Mouse (Mus musculus) forebrain, embryonic 14.5 days (tissue): ENCODE measurements around the gene Dennd4a. TPM values are rescaled to one million over a fixed set of nuclear protein-coding genes. Genes with fewer than 3 reads are reported as not detected.

Experiments used
- ATAC-seq: fragments of 200-750 bp; cut with Nextera tagmentation; 2 replicates; pipeline ENCODE4 v1.8.0; 2017; ENCODE audit warnings: mild to moderate bottlenecking, moderate library complexity
- DNase-seq: peaks from one replicate; pipeline ENCODE4 v3.0.0-alpha.2; 2015; ENCODE audit warnings: low spot score
- H3K27ac ChIP-seq: fragments of 300-500 bp; sonication (generic); 2 replicates; pipeline ENCODE4 v1.5.1; 2014; ENCODE audit warnings: low read depth, mild to moderate bottlenecking, control low read depth, low read length, moderate library complexity
- H3K27me3 ChIP-seq: fragments of 300-500 bp; sonication (generic); replicated peaks from 2 replicates; pipeline ENCODE4 v1.6.1; 2014; ENCODE audit warnings: low read length, control low read depth, mixed read lengths; ENCODE audit not compliant: control insufficient read depth, insufficient read depth
- H3K36me3 ChIP-seq: fragments of 300-500 bp; sonication (generic); 2 replicates; pipeline ENCODE4 v1.6.1; 2014; ENCODE audit warnings: low read length, control low read depth; ENCODE audit not compliant: control insufficient read depth, insufficient read depth
- H3K4me1 ChIP-seq: fragments of 300-500 bp; sonication (generic); 2 replicates; pipeline ENCODE4 v1.6.1; 2014; ENCODE audit warnings: antibody characterized with exemption, low read length, control low read depth; ENCODE audit not compliant: control insufficient read depth, insufficient read depth
- H3K4me2 ChIP-seq: fragments of 300-500 bp; sonication (generic); 2 replicates; pipeline ENCODE4 v1.6.1; 2014; ENCODE audit warnings: mild to moderate bottlenecking, control low read depth, low read length
- H3K4me3 ChIP-seq: fragments of 300-500 bp; sonication (generic); 2 replicates; pipeline ENCODE4 v1.5.1; 2014; ENCODE audit warnings: low read depth, low read length, control low read depth
- H3K9ac ChIP-seq: fragments of 300-500 bp; sonication (generic); 2 replicates; pipeline ENCODE4 v1.6.1; 2014; ENCODE audit warnings: mild to moderate bottlenecking, low read length, control low read depth, moderate library complexity
- H3K9me3 ChIP-seq: fragments of 300-500 bp; sonication (generic); replicated peaks from 2 replicates; pipeline ENCODE4 v1.6.1; 2016; ENCODE audit warnings: low read length, control low read depth, mixed read lengths; ENCODE audit not compliant: control insufficient read depth
- WGBS: fragments of 180-500 bp; shearing (Covaris S2); extraction: QIAGEN DNeasy Blood & Tissue Kit; methylation state at CpG from one replicate; pipeline ENCODE4 v1.1.7; 2014; 5-methylcytosine and 5-hydroxymethylcytosine counted together
- polyA plus RNA-seq: library from polyadenylated mRNA; unstranded; fragments of >200 nt; fragmentation: Nextera tagmentation; extraction: Ambion mirVana; gene quantifications from 2 replicates; pipeline ENCODE4 v1.2.1, GENCODE M21; 2014

Dennd4a gene
- polyA plus RNA-seq, 1 experiment from 2014 or later: 7.5 TPM

- Histone ChIP-seq H3K27ac (peak overlapping the region; percentile 46; the same call in 1 of the 2 replicates), H3K36me3 (no peaks in the 10 kb centered on the region), H3K4me3 (no peak overlapping the region), H3K4me2 (no peak overlapping the region), H3K9ac (no peak overlapping the region), H3K4me1 (peaks cover 4% of the 10 kb centered on the region; the same call in 1 of the 2 replicates), H3K27me3 (no peaks in the 10 kb centered on the region), H3K9me3 (no peaks in the 10 kb centered on the region)
- 56% methylated on average over 4 of the region's 4 CpGs for WGBS
- ATAC-seq (no peak), DNase-seq (peak; percentile 27)
Observed at GRCm38 (mm10) chr9:64773936-64774335, 37.2 kb upstream of the Dennd4a start.

GRCm38 (mm10) chr9:64774411-64774811 is 36.7 kb upstream of the Dennd4a start:
- Histone ChIP-seq H3K36me3 (no peaks in the 10 kb centered on the region), H3K4me3 (no peak overlapping the region), H3K4me1 (peaks cover 4% of the 10 kb centered on the region; the same call in 1 of the 2 replicates), H3K27me3 (no peaks in the 10 kb centered on the region), H3K9ac (0 out of 2 replicates have a peak overlapping the region, but pooled peaks have one; percentile 21), H3K9me3 (no peaks in the 10 kb centered on the region), H3K4me2 (no peak overlapping the region), H3K27ac (peak overlapping the region; percentile 46; the same call in 1 of the 2 replicates)
- peak; percentile 55 for DNase-seq
- 15% methylated on average over 5 of the region's 5 CpGs for WGBS
- peak; percentile 26; the same call in 1 of the 2 replicates for ATAC-seq

- 68% methylated on average over 2 of the region's 2 CpGs for WGBS
- no peaks in the 10 kb centered on the region for H3K9me3 ChIP-seq
- ATAC-seq (no peak), DNase-seq (no peak)
- no peak overlapping the region for H3K4me3 ChIP-seq
- no peak overlapping the region for H3K4me2 ChIP-seq
- H3K27ac ChIP-seq: peak overlapping the region; percentile 46; the same call in 1 of the 2 replicates
- H3K4me1 ChIP-seq: peaks cover 4% of the 10 kb centered on the region; the same call in 1 of the 2 replicates
- 0 out of 2 replicates have a peak overlapping the region, but pooled peaks have one; percentile 21 for H3K9ac ChIP-seq
- no peaks in the 10 kb centered on the region for H3K27me3 ChIP-seq
- no peaks in the 10 kb centered on the region for H3K36me3 ChIP-seq
Observed at GRCm38 (mm10) chr9:64774883-64775282, 36.3 kb upstream of the Dennd4a start.

GRCm38 (mm10) chr9:64775491-64775890 is 35.6 kb upstream of the Dennd4a start:
- H3K4me2 ChIP-seq: no peak overlapping the region
- 85% methylated on average over 4 of the region's 4 CpGs for WGBS

GRCm38 (mm10) chr9:64777441-64777987 is 33.6 kb upstream of the Dennd4a start:
- H3K36me3 ChIP-seq: no peaks in the 10 kb centered on the region
- no peak overlapping the region for H3K4me2 ChIP-seq
- H3K4me1 ChIP-seq: peaks cover 4% of the 10 kb centered on the region; the same call in 1 of the 2 replicates
- no peak overlapping the region for H3K4me3 ChIP-seq
- DNase-seq (no peak), ATAC-seq (no peak)
- no peaks in the 10 kb centered on the region for H3K27me3 ChIP-seq
- H3K27ac ChIP-seq: no peak overlapping the region
- H3K9ac ChIP-seq: no peak overlapping the region
- no peaks in the 10 kb centered on the region for H3K9me3 ChIP-seq
- 89% methylated on average over 4 of the region's 4 CpGs for WGBS

More at GRCm38 (mm10) chr9:64775491-64775890, 35.6 kb upstream of the Dennd4a start:
- H3K36me3 ChIP-seq: no peaks in the 10 kb centered on the region
- ATAC-seq (no peak), DNase-seq (no peak)
- no peak overlapping the region for H3K9ac ChIP-seq
- H3K4me3 ChIP-seq: no peak overlapping the region
- H3K4me1 ChIP-seq: peaks cover 4% of the 10 kb centered on the region; the same call in 1 of the 2 replicates
- H3K27ac ChIP-seq: no peak overlapping the region
- no peaks in the 10 kb centered on the region for H3K9me3 ChIP-seq
- no peaks in the 10 kb centered on the region for H3K27me3 ChIP-seq

GRCm38 (mm10) chr9:64778151-64778550 is 33.0 kb upstream of the Dennd4a start:
- no peaks in the 10 kb centered on the region for H3K9me3 ChIP-seq
- H3K9ac ChIP-seq: no peak overlapping the region
- no peak for DNase-seq
- peaks cover 4% of the 10 kb centered on the region; the same call in 1 of the 2 replicates for H3K4me1 ChIP-seq
- no peaks in the 10 kb centered on the region for H3K27me3 ChIP-seq
- ATAC-seq: no peak
- H3K4me2 ChIP-seq: no peak overlapping the region
- WGBS: 80% methylated on average over 1 of the region's 1 CpGs
- H3K4me3 ChIP-seq: no peak overlapping the region
- no peak overlapping the region for H3K27ac ChIP-seq
- no peaks in the 10 kb centered on the region for H3K36me3 ChIP-seq

- Histone ChIP-seq H3K4me1 (peaks cover 1% of the 10 kb centered on the region; the same call in 1 of the 2 replicates), H3K9me3 (no peaks in the 10 kb centered on the region), H3K4me2 (no peak overlapping the region), H3K9ac (no peak overlapping the region), H3K27me3 (no peaks in the 10 kb centered on the region), H3K36me3 (no peaks in the 10 kb centered on the region), H3K4me3 (no peak overlapping the region), H3K27ac (no peak overlapping the region)
- DNase-seq: peak; percentile 84
- ATAC-seq: no peak
- WGBS: 48% methylated on average over 7 of the region's 7 CpGs
Observed at GRCm38 (mm10) chr9:64779628-64780027, 31.5 kb upstream of the Dennd4a start.

- Histone ChIP-seq H3K4me2 (no peak overlapping the region), H3K27ac (no peak overlapping the region), H3K27me3 (no peaks in the 10 kb centered on the region), H3K36me3 (no peaks in the 10 kb centered on the region), H3K4me1 (no peaks in the 10 kb centered on the region), H3K9ac (no peak overlapping the region), H3K4me3 (no peak overlapping the region), H3K9me3 (no peaks in the 10 kb centered on the region)
- ATAC-seq: no peak
- 70% methylated on average over 7 of the region's 7 CpGs for WGBS
- DNase-seq: no peak
Observed at GRCm38 (mm10) chr9:64783511-64783910, 27.6 kb upstream of the Dennd4a start.

GRCm38 (mm10) chr9:64784841-64785240 is 26.3 kb upstream of the Dennd4a start:
- no peaks in the 10 kb centered on the region for H3K36me3 ChIP-seq
- no peaks in the 10 kb centered on the region for H3K4me1 ChIP-seq
- WGBS: 41% methylated on average over 4 of the region's 4 CpGs
- no peaks in the 10 kb centered on the region for H3K27me3 ChIP-seq
- no peak overlapping the region for H3K9ac ChIP-seq
- ATAC-seq (no peak), DNase-seq (peak; percentile 57)
- no peak overlapping the region for H3K27ac ChIP-seq
- no peaks in the 10 kb centered on the region for H3K9me3 ChIP-seq
- H3K4me3 ChIP-seq: no peak overlapping the region
- no peak overlapping the region for H3K4me2 ChIP-seq
